ENCODE assay signal across 11 mouse cellular contexts in the genomic region with DNA sequence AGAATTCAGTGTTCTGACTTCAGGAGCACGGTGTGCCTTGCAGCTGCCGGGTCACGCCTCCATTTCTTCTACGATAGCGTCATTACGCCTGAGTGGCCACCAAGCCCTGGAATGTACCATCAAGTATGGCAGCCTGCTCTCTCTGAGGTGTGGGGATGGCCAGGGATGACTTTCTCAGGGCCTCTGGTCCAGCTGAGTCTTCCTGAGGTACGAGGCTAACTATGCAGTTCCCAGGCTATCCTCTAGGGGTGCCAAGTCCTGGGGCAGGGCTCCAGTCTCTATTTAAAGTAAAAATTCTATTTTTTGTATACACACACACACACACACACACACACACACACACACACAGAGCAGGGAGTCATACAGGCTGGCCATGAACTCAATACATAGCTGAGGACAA. TPM values are rescaled to one million over a fixed set of nuclear protein-coding genes. Genes with fewer than 3 reads are reported as not detected.
DNase-seq lines count a peak whose midpoint lies in the region; ATAC-seq and TF ChIP-seq lines count a peak whose summit lies in the region.
"Had no signal": no experiment of that assay in that cellular context is flagged by ENCODE, and none has a peak within 500 bp of the region (broad histone marks: within the 10 kb centered on the region; RNA-seq: fewer than 3 reads in every experiment).

No protein-coding gene starts in this region.

- no peak overlapping the region for H3K9ac ChIP-seq in intestine, postnatal 0 days (ENCODE audit: low read depth, low read length)
- H3K9ac ChIP-seq in intestine, embryonic 15.5 days: no peak overlapping the region
- H3K9ac ChIP-seq in heart, embryonic 12.5 days: no peak overlapping the region
- H3K9ac ChIP-seq: forebrain, embryonic 15.5 days had no signal

- intact Hi-C loops in left cerebral cortex, postnatal 14 days (cut with DNase I): no loop called here

- WGBS in intestine, postnatal 0 days: 70% methylated on average over 7 of the region's 7 CpGs
- WGBS in intestine, embryonic 15.5 days: 69% methylated on average over 7 of the region's 7 CpGs
- WGBS in heart, embryonic 12.5 days: 59% methylated on average over 7 of the region's 7 CpGs

- H3K4me3 ChIP-seq in intestine, postnatal 0 days (ENCODE audit: low read depth, low read length): no peak overlapping the region
- no peak overlapping the region for H3K4me3 ChIP-seq in intestine, embryonic 15.5 days (replicated peaks)
- H3K4me3 ChIP-seq in heart, embryonic 12.5 days: no peak overlapping the region
- H3K4me3 ChIP-seq: forebrain, embryonic 15.5 days had no signal

- H3K36me3 ChIP-seq in intestine, postnatal 0 days (ENCODE audit: control insufficient read depth, insufficient read depth): peaks cover 5% of the 10 kb centered on the region; the same call in 1 of the 2 replicates
- no peaks in the 10 kb centered on the region for H3K36me3 ChIP-seq in intestine, embryonic 15.5 days
- peaks cover 22% of the 10 kb centered on the region for H3K36me3 ChIP-seq in heart, embryonic 12.5 days

- no peaks in the 10 kb centered on the region for H3K27me3 ChIP-seq in intestine, postnatal 0 days (replicated peaks; ENCODE audit: control insufficient read depth, insufficient read depth, low read length)
- no peaks in the 10 kb centered on the region for H3K27me3 ChIP-seq in intestine, embryonic 15.5 days (replicated peaks)
- no peaks in the 10 kb centered on the region for H3K27me3 ChIP-seq in heart, embryonic 12.5 days (replicated peaks)
- H3K27me3 ChIP-seq: forebrain, embryonic 15.5 days had no signal

- no peaks in the 10 kb centered on the region for H3K9me3 ChIP-seq in intestine, postnatal 0 days (ENCODE audit: control insufficient read depth)
- H3K9me3 ChIP-seq in intestine, embryonic 15.5 days: no peaks in the 10 kb centered on the region
- H3K9me3 ChIP-seq in heart, embryonic 12.5 days (replicated peaks): 0 out of 2 replicates have a peak, but pooled peaks cover 2% of the 10 kb centered on the region
- H3K9me3 ChIP-seq: forebrain, embryonic 15.5 days had no signal

- TF ChIP-seq CTCF in intestine, postnatal 0 days (IDR thresholded peaks at IDR 0.05; ENCODE audit: low read depth): peak; percentile 68

- DNase-seq in thymus, postnatal 0 days (ENCODE audit: low spot score): peak; percentile 34
- DNase-seq in thymus, postnatal 14 days: no peak
- no peak for DNase-seq in urinary bladder, postnatal 4 days (ENCODE audit: low spot score in 2 of 2)
- no peak for DNase-seq in left cerebral cortex, postnatal 14 days (ENCODE audit: low spot score in 2 of 2)
- DNase-seq: cerebellum, adult 8-10 months; kidney, adult 9 months had no signal

- ATAC-seq in intestine, postnatal 0 days: no peak
- ATAC-seq in intestine, embryonic 15.5 days: no peak
- peak; percentile 71; the same call in 1 of the 2 replicates for ATAC-seq in erythroblast, adult 5-6 weeks (replicated peaks; ENCODE audit: low FRiP score, poor library complexity, severe bottlenecking)
- ATAC-seq in heart, embryonic 12.5 days (ENCODE audit: insufficient number of reproducible peaks, low FRiP score): no peak

- no peak overlapping the region for H3K27ac ChIP-seq in intestine, postnatal 0 days (ENCODE audit: low read depth, low read length)
- H3K27ac ChIP-seq in intestine, embryonic 15.5 days: no peak overlapping the region
- no peak overlapping the region for H3K27ac ChIP-seq in heart, embryonic 12.5 days (ENCODE audit: poor library complexity, severe bottlenecking)
- H3K27ac ChIP-seq: forebrain, embryonic 15.5 days had no signal

- H3K4me2 ChIP-seq in intestine, postnatal 0 days (replicated peaks; ENCODE audit: low read depth): no peak overlapping the region
- no peak overlapping the region for H3K4me2 ChIP-seq in intestine, embryonic 15.5 days (replicated peaks)
- H3K4me2 ChIP-seq in heart, embryonic 12.5 days: no peak overlapping the region
- H3K4me2 ChIP-seq: forebrain, embryonic 15.5 days had no signal

- H3K4me1 ChIP-seq in intestine, postnatal 0 days (replicated peaks; ENCODE audit: control insufficient read depth, insufficient read depth, low read length): no peaks in the 10 kb centered on the region
- no peaks in the 10 kb centered on the region for H3K4me1 ChIP-seq in intestine, embryonic 15.5 days (replicated peaks)
- peaks cover 5% of the 10 kb centered on the region for H3K4me1 ChIP-seq in heart, embryonic 12.5 days (replicated peaks)
- H3K4me1 ChIP-seq: forebrain, embryonic 15.5 days had no signal

RNA-seq across cellular contexts. Expression of a gene that starts 12.4 kb away (rescaled TPM):
- polyA plus RNA-seq in intestine, postnatal 0 days (2015; fragmentation: Nextera tagmentation; extraction: Ambion mirVana): 171 and 174 TPM in 2 replicates
- 91.3 and 94.3 TPM in 2 replicates for polyA plus RNA-seq in intestine, embryonic 15.5 days (2015; fragmentation: Nextera tagmentation; extraction: Ambion mirVana)
- 43.8 and 47.2 TPM in 2 replicates for polyA plus RNA-seq in thymus, postnatal 0 days (2015; fragmentation: Nextera tagmentation; extraction: Ambion mirVana)
- total RNA-seq in erythroblast, adult 5-6 weeks (2015; ENCODE audit: low replicate concordance): 2.3 and 21.5 TPM in 2 replicates
- total RNA-seq in erythroblast, adult 5-6 weeks (2017; ENCODE audit: low replicate concordance): 0.60 and 9.2 TPM in 2 replicates
- 103 and 105 TPM in 2 replicates for polyA plus RNA-seq in heart, embryonic 12.5 days (2016; fragmentation: Nextera tagmentation; extraction: Ambion mirVana)
- 10 to 100 TPM; 68.6 to 70.4 TPM for total RNA-seq in left cerebral cortex, postnatal 14 days (2021)

RNA-seq across cellular contexts. Expression of a gene that starts 20.1 kb away (rescaled TPM):
- 14.6 and 15.4 TPM in 2 replicates for polyA plus RNA-seq in intestine, postnatal 0 days (2015; fragmentation: Nextera tagmentation; extraction: Ambion mirVana)
- polyA plus RNA-seq in intestine, embryonic 15.5 days (2015; fragmentation: Nextera tagmentation; extraction: Ambion mirVana): 16.4 and 16.9 TPM in 2 replicates
- polyA plus RNA-seq in thymus, postnatal 0 days (2015; fragmentation: Nextera tagmentation; extraction: Ambion mirVana): 20.3 and 21.4 TPM in 2 replicates
- 3.3 TPM in 2 replicates for total RNA-seq in erythroblast, adult 5-6 weeks (2015; ENCODE audit: low replicate concordance)
- 4.2 and 5.7 TPM in 2 replicates for total RNA-seq in erythroblast, adult 5-6 weeks (2017; ENCODE audit: low replicate concordance)
- 16.6 and 18.1 TPM in 2 replicates for polyA plus RNA-seq in heart, embryonic 12.5 days (2016; fragmentation: Nextera tagmentation; extraction: Ambion mirVana)
- 1 to 10 TPM; 8.6 to 9.2 TPM for total RNA-seq in left cerebral cortex, postnatal 14 days (2021)
